Comparison of ENCODE assay signal across 9 mouse cellular contexts in the genomic region with DNA sequence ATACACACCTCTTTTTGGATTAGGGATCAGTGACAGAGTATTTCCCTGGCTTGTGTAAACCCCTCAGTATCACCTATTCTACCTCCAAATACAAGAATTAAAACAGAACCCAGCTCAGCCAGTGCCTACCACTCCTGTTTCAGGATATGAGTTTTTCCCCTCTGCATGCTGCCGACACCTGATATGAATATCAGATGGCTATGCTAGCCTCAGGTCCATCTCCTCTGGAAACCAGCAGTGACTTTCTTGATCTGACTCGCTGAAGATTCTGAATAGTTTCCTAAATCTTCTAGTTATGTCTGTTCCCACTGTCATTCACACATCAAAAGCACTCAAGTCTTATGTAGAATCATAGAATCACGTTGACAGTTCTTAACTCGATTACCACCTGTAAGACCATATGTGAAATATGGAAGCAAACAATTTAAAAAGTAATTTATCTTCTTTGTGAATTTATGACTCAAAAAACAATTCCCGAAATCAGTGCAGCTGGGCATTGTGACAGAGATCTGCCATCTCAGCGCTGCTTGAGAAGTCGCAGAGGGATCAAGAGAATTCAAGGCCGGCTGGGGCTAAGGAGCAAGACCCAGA. TPM values are rescaled to one million over a fixed set of nuclear protein-coding genes. Genes with fewer than 3 reads are reported as not detected.
DNase-seq lines count a peak whose midpoint lies in the region; ATAC-seq and TF ChIP-seq lines count a peak whose summit lies in the region.
"Had no signal": no experiment of that assay in that cellular context is flagged by ENCODE, and none has a peak within 500 bp of the region (broad histone marks: within the 10 kb centered on the region; RNA-seq: fewer than 3 reads in every experiment).

No protein-coding gene starts in this region.

- no peaks in the 10 kb centered on the region for H3K36me3 ChIP-seq in kidney, adult 2 months (ENCODE audit: control insufficient read depth, insufficient read depth, low read length)
- no peaks in the 10 kb centered on the region for H3K36me3 ChIP-seq in forebrain, embryonic 16.5 days (ENCODE audit: control insufficient read depth, insufficient read depth)
- no peaks in the 10 kb centered on the region for H3K36me3 ChIP-seq in macrophage (ENCODE audit: inconsistent target)

- H3K4me3 ChIP-seq in kidney, adult 2 months (ENCODE audit: insufficient read depth, low read depth, low read length): no peak overlapping the region
- peak overlapping the region; percentile 56 for H3K4me3 ChIP-seq in forebrain, embryonic 16.5 days (replicated peaks; ENCODE audit: low read length)
- peak overlapping the region; percentile 65 for H3K4me3 ChIP-seq in macrophage (ENCODE audit: inconsistent target)

- no peaks in the 10 kb centered on the region for H3K27me3 ChIP-seq in kidney, adult 2 months (replicated peaks; ENCODE audit: control insufficient read depth, insufficient read depth, low read length)
- H3K27me3 ChIP-seq in forebrain, embryonic 16.5 days (replicated peaks; ENCODE audit: control insufficient read depth, insufficient read depth, low read length): no peaks in the 10 kb centered on the region

- ATAC-seq in forebrain, embryonic 16.5 days: no peak

- no peak for TF ChIP-seq CTCF in kidney, adult 2 months (conservative IDR thresholded peaks at IDR 0.05; ENCODE audit: insufficient read depth, insufficient read length, low read depth, low read length)

- no peaks in the 10 kb centered on the region; the same call in 1 of the 2 replicates for H3K79me2 ChIP-seq in macrophage (ENCODE audit: inconsistent target)

- peak overlapping the region; percentile 99 for H3K27ac ChIP-seq in kidney, adult 2 months (ENCODE audit: insufficient read depth, low read depth, low read length)
- H3K27ac ChIP-seq in forebrain, embryonic 16.5 days (ENCODE audit: low read length): no peak overlapping the region; the same call in 1 of the 2 replicates
- H3K27ac ChIP-seq in macrophage: peak overlapping the region; percentile 87

- 30% methylated on average over 8 of the region's 8 CpGs for WGBS in kidney, adult 2 months
- 55% methylated on average over 8 of the region's 8 CpGs for WGBS in forebrain, embryonic 16.5 days
- 11% methylated on average over 7 of the region's 8 CpGs for WGBS in macrophage (ENCODE audit: missing documents)

- H3K4me2 ChIP-seq in forebrain, embryonic 16.5 days (ENCODE audit: low read length): peak overlapping the region; percentile 69

- DNase-seq in kidney, adult 2 months: no peak
- no peak for DNase-seq in kidney, adult 8-10 months
- DNase-seq in MEL-GATA-1-ER (ENCODE audit: extremely low read depth, low read depth) (peak; percentile 65), MN1 (ENCODE audit: low spot score) (no peak)
- no peak for DNase-seq in left cerebral cortex, postnatal 36 days (ENCODE audit: low spot score in 2 of 2)
- no peak for DNase-seq in natural killer cell, adult 2 months (ENCODE audit: low spot score in 2 of 2)

- peaks cover 4% of the 10 kb centered on the region; the same call in 1 of the 2 replicates for H3K4me1 ChIP-seq in kidney, adult 2 months (ENCODE audit: control insufficient read depth, insufficient read depth, low read length)
- H3K4me1 ChIP-seq in forebrain, embryonic 16.5 days (replicated peaks; ENCODE audit: control insufficient read depth, insufficient read depth, low read length): peaks cover 9% of the 10 kb centered on the region

- peak overlapping the region; percentile 71 for H3K9ac ChIP-seq in forebrain, embryonic 16.5 days (replicated peaks; ENCODE audit: low read depth, low read length)

- intact Hi-C loops in left cerebral cortex, postnatal 36 days (cut with DNase I): loop anchor here (2.0 kb wide), 1 partner anchor 77 kb away; a partner anchor contains a TSS

- H3K9me3 ChIP-seq in forebrain, embryonic 16.5 days (ENCODE audit: control insufficient read depth, low read length): no peaks in the 10 kb centered on the region

- TF ChIP-seq POLR2A in kidney, adult 2 months (IDR thresholded peaks at IDR 0.05; ENCODE audit: low read depth, low read length): no peak

RNA-seq across cellular contexts. Expression of a gene that starts 0.4 kb away (rescaled TPM):
- polyA plus RNA-seq in kidney, adult 2 months (2012; rRNA removed): 370 and 430 TPM in 2 replicates
- polyA plus RNA-seq in forebrain, embryonic 16.5 days (2015; fragmentation: Nextera tagmentation; extraction: Ambion mirVana): 3.1 and 3.8 TPM in 2 replicates
- 10 to 100 TPM in 3 of 26 experiments, 1 to 10 TPM in 23; 1.1 to 10.9 (median 3.7) TPM for total RNA-seq in macrophage (2018; cell fraction: chromatin; rRNA removed)
- total RNA-seq in macrophage (2018; cell fraction: cytosol; rRNA removed): 10 to 100 TPM; 21.7 to 49.7 (median 31.6) TPM
- 10 to 100 TPM in 25 of 26 experiments, 1 to 10 TPM in 1; 5.9 to 34.7 (median 25.5) TPM for total RNA-seq in macrophage (2018; cell fraction: nucleus; rRNA removed)
- polyA plus RNA-seq in macrophage (2018): 33.7 to 43.2 TPM (median 39.2 TPM) in 3 replicates
- 10 to 100 TPM; 29.3 to 32.3 TPM for total RNA-seq in left cerebral cortex, postnatal 36 days (2021)

RNA-seq across cellular contexts. Expression of a gene that starts 22.9 kb away (rescaled TPM):
- 0.14 TPM in 1 of 2 replicates, not detected in the other for polyA plus RNA-seq in kidney, adult 2 months (2012; rRNA removed)
- not detected in 2 replicates for polyA plus RNA-seq in forebrain, embryonic 16.5 days (2015; fragmentation: Nextera tagmentation; extraction: Ambion mirVana)
- not detected for total RNA-seq in macrophage (2018; cell fraction: chromatin; rRNA removed)
- total RNA-seq in macrophage (2018; cell fraction: cytosol; rRNA removed): not detected
- total RNA-seq in macrophage (2018; cell fraction: nucleus; rRNA removed): 1 to 10 TPM in 1 of 26 experiments, not detected in 25; 1.2 TPM
- not detected in 3 replicates for polyA plus RNA-seq in macrophage (2018)
- not detected for total RNA-seq in left cerebral cortex, postnatal 36 days (2021)
- total RNA-seq: heart, postnatal 36 days had no signal

RNA-seq across cellular contexts. Expression of a gene that starts 31.2 kb away (rescaled TPM):
- polyA plus RNA-seq in kidney, adult 2 months (2012; rRNA removed): 0.11 and 0.15 TPM in 2 replicates
- not detected in 2 replicates for polyA plus RNA-seq in forebrain, embryonic 16.5 days (2015; fragmentation: Nextera tagmentation; extraction: Ambion mirVana)
- not detected for total RNA-seq in macrophage (2018; cell fraction: chromatin; rRNA removed)
- total RNA-seq in macrophage (2018; cell fraction: cytosol; rRNA removed): under 1 TPM in 1 of 26 experiments, not detected in 25; 0.08 TPM
- total RNA-seq in macrophage (2018; cell fraction: nucleus; rRNA removed): not detected
- polyA plus RNA-seq in macrophage (2018): not detected in 3 replicates
- total RNA-seq in left cerebral cortex, postnatal 36 days (2021): under 1 TPM in 1 of 2 experiments, not detected in 1; 0.27 TPM
- total RNA-seq: heart, postnatal 36 days had no signal

RNA-seq across cellular contexts. Expression of a gene that starts 49.4 kb away (rescaled TPM):
- 16.5 and 16.6 TPM in 2 replicates for polyA plus RNA-seq in kidney, adult 2 months (2012; rRNA removed)
- polyA plus RNA-seq in forebrain, embryonic 16.5 days (2015; fragmentation: Nextera tagmentation; extraction: Ambion mirVana): not detected in 2 replicates
- total RNA-seq in macrophage (2018; cell fraction: chromatin; rRNA removed): not detected
- total RNA-seq in macrophage (2018; cell fraction: cytosol; rRNA removed): not detected
- not detected for total RNA-seq in macrophage (2018; cell fraction: nucleus; rRNA removed)
- not detected in 3 replicates for polyA plus RNA-seq in macrophage (2018)
- not detected for total RNA-seq in left cerebral cortex, postnatal 36 days (2021)
- total RNA-seq: heart, postnatal 36 days had no signal

RNA-seq across cellular contexts. Expression of a gene that starts 49.5 kb away (rescaled TPM):
- 74.0 and 96.6 TPM in 2 replicates for polyA plus RNA-seq in kidney, adult 2 months (2012; rRNA removed)
- not detected in 2 replicates for polyA plus RNA-seq in forebrain, embryonic 16.5 days (2015; fragmentation: Nextera tagmentation; extraction: Ambion mirVana)
- total RNA-seq in macrophage (2018; cell fraction: chromatin; rRNA removed): not detected
- under 1 TPM in 3 of 26 experiments, not detected in 23; 0.07 to 0.14 (median 0.09) TPM for total RNA-seq in macrophage (2018; cell fraction: cytosol; rRNA removed)
- under 1 TPM in 1 of 26 experiments, not detected in 25; 0.55 TPM for total RNA-seq in macrophage (2018; cell fraction: nucleus; rRNA removed)
- not detected in 3 replicates for polyA plus RNA-seq in macrophage (2018)
- total RNA-seq in left cerebral cortex, postnatal 36 days (2021): under 1 TPM; 0.45 to 0.64 TPM
